Mouse (Mus musculus) bone marrow macrophage, adult 2 months (primary cell): ENCODE data around the gene Rpl15.

ENCODE experiments used
- CTCF ChIP-seq: IDR thresholded peaks from 2 replicates; pipeline ENCODE4 v1.5.1; 2012; ENCODE audit warnings: low read depth, mild to moderate bottlenecking, low read length, moderate library complexity
- POLR2A ChIP-seq: IDR thresholded peaks from 2 replicates; pipeline ENCODE4 v1.6.1; 2012; ENCODE audit warnings: mild to moderate bottlenecking, low read depth, low read length, borderline replicate concordance

DNA sequence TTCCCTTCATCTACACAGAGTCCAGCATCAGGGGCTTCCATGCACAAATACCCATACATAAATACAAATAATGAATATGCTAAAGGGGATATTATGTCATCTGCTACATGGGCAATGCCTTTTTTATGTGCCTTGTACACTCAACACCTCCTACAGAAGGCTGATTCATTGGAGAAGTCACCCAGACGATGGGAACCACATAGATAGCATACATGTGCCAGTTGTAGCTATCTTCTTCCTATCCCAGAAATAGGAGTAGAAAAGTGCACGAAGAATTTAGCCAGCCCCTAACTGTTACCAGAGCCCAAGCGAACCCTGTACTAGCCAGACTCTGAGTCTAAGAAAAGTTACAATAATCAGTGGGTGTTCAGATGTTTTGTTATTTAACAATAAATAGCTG is 20.9 kb upstream of the Rpl15 start:
- no peak for TF ChIP-seq CTCF
- no peak for TF ChIP-seq POLR2A
